Mouse (Mus musculus) bone marrow, adult 2 months (tissue): ENCODE data around the gene Zc3h6.

Experiments
- CTCF ChIP-seq: fragments of 200-500 bp; IDR thresholded peaks from 2 replicates; pipeline ENCODE4 v1.5.1; 2011; ENCODE audit warnings: low read length, control low read depth; ENCODE audit not compliant: control insufficient read depth, insufficient read depth
- POLR2A ChIP-seq: fragments of 200-500 bp; IDR thresholded peaks from 2 replicates; pipeline ENCODE4 v1.6.1; 2011; ENCODE audit warnings: low read depth, mild to moderate bottlenecking, control low read depth, low read length, borderline replicate concordance; ENCODE audit not compliant: control insufficient read depth

DNA sequence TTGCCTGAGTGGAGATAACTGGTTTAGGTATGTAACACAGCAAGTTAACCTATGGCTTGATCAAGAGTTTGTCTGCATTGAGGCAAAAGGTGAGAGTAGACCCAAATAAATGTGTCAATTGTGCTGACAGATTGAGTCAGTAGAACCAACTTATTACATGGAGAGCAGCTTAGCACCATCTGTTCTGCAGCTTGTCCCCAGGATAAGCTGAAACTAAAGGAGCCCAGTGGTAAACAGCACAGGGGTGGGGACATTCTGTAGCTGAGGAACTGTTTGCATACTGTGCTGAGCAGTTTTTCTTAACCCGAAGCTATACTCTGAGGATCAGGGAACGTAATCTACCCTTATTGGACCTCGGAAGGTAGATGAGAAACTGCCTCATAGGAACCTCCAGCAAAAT lies 17.5 kb downstream of the Zc3h6 start:
- TF ChIP-seq POLR2A (no peak), CTCF (no peak)
